Mouse (Mus musculus): Measurements from ENCODE around the gene Atpaf1.

Atpaf1 gene

GRCm38 (mm10) chr4:115848083-115848482 lies 63.5 kb downstream of the Atpaf1 start:
- no peak for DNase-seq (ENCODE audit: low spot score in 2 of 2)

GRCm38 (mm10) chr4:115848990-115849677 lies 64.5 kb downstream of the Atpaf1 start:
- DNase-seq (ENCODE audit: low spot score in 2 of 2): no peak

DNA sequence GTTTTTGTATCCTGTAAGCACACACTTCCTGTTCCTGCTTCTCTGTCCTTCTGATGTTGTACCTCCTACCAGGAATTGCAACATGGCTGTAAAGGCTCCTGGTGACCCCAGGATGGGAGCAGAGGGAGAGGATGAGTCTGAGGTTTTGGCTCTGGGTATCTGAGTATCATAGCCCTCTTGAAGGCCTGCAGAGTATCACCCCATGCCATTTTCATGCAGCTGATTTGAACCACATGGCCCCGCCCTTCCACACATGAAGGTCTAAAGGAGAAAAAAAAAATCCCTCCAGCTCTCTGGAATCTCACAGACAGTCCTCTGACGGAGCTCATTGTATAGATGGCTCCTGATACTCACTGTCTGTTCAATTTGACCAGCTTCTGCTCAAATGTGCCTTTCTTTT lies 65.5 kb downstream of the Atpaf1 start:
- no peak for DNase-seq (ENCODE audit: low spot score in 2 of 2)

- no peak for DNase-seq (ENCODE audit: low spot score in 2 of 2)
Observed at GRCm38 (mm10) chr4:115850631-115851030, 66.0 kb downstream of the Atpaf1 start.

GRCm38 (mm10) chr4:115851569-115851968 lies 67.0 kb downstream of the Atpaf1 start:
- no peak for DNase-seq (ENCODE audit: low spot score in 2 of 2)

DNA sequence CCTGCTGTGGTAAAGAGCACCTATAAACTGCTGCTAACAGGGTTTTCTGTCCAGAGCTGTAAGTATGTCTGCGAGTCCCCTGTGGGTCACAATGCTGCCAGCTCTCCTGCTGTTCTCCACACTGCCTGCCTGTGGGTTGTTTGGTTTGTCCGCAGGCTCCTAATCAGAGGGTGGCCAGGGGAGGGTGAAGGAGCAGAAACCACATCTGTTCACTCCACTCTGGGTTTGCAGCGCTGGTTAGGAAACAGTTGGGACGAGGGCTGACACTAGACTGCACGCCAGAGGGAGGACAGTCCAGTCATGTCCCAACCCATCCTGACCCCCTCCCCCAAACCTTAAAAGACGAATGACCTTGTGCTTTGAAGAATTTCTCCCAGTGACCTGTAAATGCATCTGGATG lies 70.5 kb downstream of the Atpaf1 start:
- DNase-seq (ENCODE audit: low spot score in 2 of 2): no peak

- no peak for DNase-seq (ENCODE audit: low spot score in 2 of 2)
Observed at GRCm38 (mm10) chr4:115855609-115856008, 71.0 kb downstream of the Atpaf1 start.

DNA sequence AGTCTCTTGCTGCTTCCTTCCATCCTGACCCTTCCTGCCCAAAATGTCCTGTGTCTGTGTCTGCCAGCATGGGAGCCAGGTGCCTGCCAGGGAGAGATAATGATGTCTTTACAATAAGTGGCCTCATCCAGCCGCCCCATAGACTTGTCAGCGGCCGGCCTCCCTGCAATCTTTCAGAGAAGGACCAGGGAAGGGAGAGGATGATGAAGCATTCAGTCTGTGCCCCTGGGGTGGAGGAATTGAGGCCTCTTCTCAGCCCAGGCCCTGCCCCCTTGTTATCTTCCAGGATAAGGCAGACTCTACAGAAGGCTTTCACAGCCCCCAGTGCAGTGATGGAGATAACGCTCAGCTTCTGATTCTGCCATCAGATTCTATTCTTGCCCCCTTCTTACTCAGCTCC lies 71.7 kb downstream of the Atpaf1 start:
- DNase-seq (ENCODE audit: low spot score in 2 of 2): no peak

- DNase-seq (ENCODE audit: low spot score in 2 of 2): no peak
Observed at GRCm38 (mm10) chr4:115857293-115857883, 72.8 kb downstream of the Atpaf1 start.

DNA sequence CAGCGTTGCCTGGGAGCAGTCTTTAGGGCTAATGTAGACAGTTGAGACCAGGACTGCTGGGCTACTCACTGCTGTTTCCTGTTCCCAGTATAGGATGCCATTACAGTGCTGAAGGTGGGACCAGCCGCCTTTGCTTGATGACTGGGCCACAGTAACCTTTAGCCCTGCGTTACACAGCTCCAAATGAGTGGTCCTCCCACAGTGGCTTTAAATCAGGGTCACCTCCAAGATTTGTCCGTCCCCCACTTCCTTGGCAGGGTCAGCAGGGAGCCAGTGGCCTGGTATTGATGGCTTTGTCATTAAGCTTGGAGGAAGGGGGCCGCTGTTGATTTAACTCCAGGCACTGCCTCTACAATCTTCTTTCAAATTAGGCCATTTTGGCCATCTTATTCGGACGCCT lies 78.7 kb downstream of the Atpaf1 start:
- DNase-seq (ENCODE audit: low spot score in 2 of 2): no peak

- DNase-seq (ENCODE audit: low spot score in 2 of 2): no peak
Observed at GRCm38 (mm10) chr4:115863880-115864279, 79.3 kb downstream of the Atpaf1 start.
